Mouse (Mus musculus) heart, adult 2 months (tissue): ENCODE data around the gene Ppp2r2d. TPM values are rescaled to one million over a fixed set of nuclear protein-coding genes. Genes with fewer than 3 reads are reported as not detected.

Experiments used
- DNase-seq, 2 experiments: peaks; one replicate each; pipeline ENCODE4 v3.0.0; 2021
- H3K27ac ChIP-seq: fragments of 200-600 bp; 2 replicates; pipeline ENCODE4 v1.8.1; 2022
- H3K27me3 ChIP-seq: fragments of 200-500 bp; 2 replicates; pipeline ENCODE4 v1.6.1; 2012; ENCODE audit warnings: mild to moderate bottlenecking, low read length, inconsistent platforms, mixed read lengths; ENCODE audit not compliant: control insufficient read depth, insufficient read depth
- H3K36me3 ChIP-seq: fragments of 200-500 bp; 2 replicates; pipeline ENCODE4 v1.6.1; 2012; ENCODE audit warnings: low read length, inconsistent platforms; ENCODE audit not compliant: control insufficient read depth, insufficient read depth
- H3K4me1 ChIP-seq: fragments of 200-500 bp; 2 replicates; pipeline ENCODE4 v1.6.1; 2011; ENCODE audit warnings: low read length; ENCODE audit not compliant: control insufficient read depth, insufficient read depth
- H3K4me3 ChIP-seq: fragments of 200-600 bp; 2 replicates; pipeline ENCODE4 v1.8.1; 2022
- H3K79me2 ChIP-seq: fragments of 200-500 bp; replicated peaks from 2 replicates; pipeline ENCODE4 v1.6.1; 2012; ENCODE audit warnings: mild to moderate bottlenecking, inconsistent platforms, low read length, moderate library complexity, mixed read lengths; ENCODE audit not compliant: control insufficient read depth, insufficient read depth
- H3K9ac ChIP-seq: fragments of 200-500 bp; 2 replicates; pipeline ENCODE4 v1.6.1; 2012; ENCODE audit warnings: low read depth, mild to moderate bottlenecking, control low read depth, inconsistent platforms, low read length, mixed read lengths
- CTCF ChIP-seq: fragments of 200-600 bp; IDR thresholded peaks from 2 replicates; pipeline ENCODE4 v1.8.1; 2022; ENCODE audit warnings: antibody characterized with exemption, mild to moderate bottlenecking, moderate library complexity
- EP300 ChIP-seq: fragments of 200-500 bp; IDR thresholded peaks from 2 replicates; pipeline ENCODE4 v1.6.1; 2011; ENCODE audit warnings: low read depth, low read length, control low read depth; ENCODE audit not compliant: insufficient read depth
- POLR2A ChIP-seq: fragments of 200-500 bp; IDR thresholded peaks from 2 replicates; pipeline ENCODE4 v1.6.1; 2011; ENCODE audit warnings: mild to moderate bottlenecking, low read depth, low read length, control low read depth; ENCODE audit not compliant: insufficient read depth
- WGBS: fragments of 180-500 bp; shearing (Covaris S2); methylation state at CpG from one replicate; pipeline ENCODE4 v1.1.7; 2018; 5-methylcytosine and 5-hydroxymethylcytosine counted together
- intact Hi-C: fragments of 180-260 bp; cut with DNase I; formaldehyde crosslinking; loops from one replicate; pipeline ENCODE4 v1.15.1; 2025
- polyA plus RNA-seq: library from polyadenylated mRNA; depleted of rRNA; stranded (reverse); fragments of >200 nt; gene quantifications from 2 replicates; pipeline ENCODE4 v1.2.3, GENCODE M21; 2012
- total RNA-seq, 2 experiments: library from RNA; stranded (reverse); gene quantifications; 2 replicates each; pipeline ENCODE4 v1.2.3; 2021

The Ppp2r2d gene
- total and polyA plus RNA-seq, 3 experiments = 18.2 to 42.4 (median 37.7) TPM

GRCm38 (mm10) chr7:138850083-138850482, 4.2 kb downstream of the Ppp2r2d start:
- Histone ChIP-seq H3K36me3 (peaks cover 13% of the 10 kb centered on the region), H3K27ac (no peak overlapping the region), H3K27me3 (no peaks in the 10 kb centered on the region), H3K9ac (no peak overlapping the region), H3K79me2 (peaks cover 5% of the 10 kb centered on the region), H3K4me1 (peaks cover 5% of the 10 kb centered on the region), H3K4me3 (no peak overlapping the region)
- DNase-seq = no peak
- intact Hi-C loops = no loop called here
- TF ChIP-seq POLR2A = no peak
- TF ChIP-seq EP300 = no peak
- TF ChIP-seq CTCF = no peak

DNA sequence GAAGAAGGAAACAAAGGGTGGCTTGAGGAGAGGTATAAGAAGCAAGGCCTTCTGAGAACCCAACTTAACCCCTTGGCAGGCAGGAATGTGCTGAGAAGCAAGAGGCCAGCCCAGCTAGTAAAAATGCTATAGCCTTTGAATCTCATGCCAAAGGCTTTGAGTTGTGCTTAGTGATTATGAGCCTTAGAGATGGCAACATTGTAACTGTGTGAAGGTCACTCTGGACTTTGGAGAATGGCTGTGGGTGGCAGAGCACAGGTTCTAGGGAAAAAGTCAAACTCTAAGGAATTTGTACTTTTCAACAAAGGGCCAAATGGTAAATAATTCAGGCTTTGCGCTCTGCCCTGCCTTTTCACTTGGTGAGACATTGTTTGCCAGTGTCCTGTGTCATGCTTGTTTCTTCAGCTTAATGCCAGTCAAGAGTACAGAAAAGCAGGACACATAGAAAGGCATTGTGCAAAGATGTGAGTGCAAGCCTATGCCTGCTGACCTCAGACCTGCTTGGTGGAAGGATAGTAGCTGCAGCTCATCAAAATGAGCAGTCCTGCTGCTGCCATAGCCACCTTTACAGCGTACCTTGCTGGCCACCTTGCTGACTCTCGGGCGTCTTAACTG, 7.6 kb downstream of the Ppp2r2d start:
- Histone ChIP-seq H3K36me3 (peaks cover 12% of the 10 kb centered on the region), H3K27me3 (no peaks in the 10 kb centered on the region), H3K4me1 (peaks cover 13% of the 10 kb centered on the region), H3K27ac (no peak overlapping the region), H3K79me2 (peaks cover 2% of the 10 kb centered on the region), H3K4me3 (no peak overlapping the region), H3K9ac (no peak overlapping the region)
- no peak for DNase-seq
- 98% methylated on average over 4 of the region's 4 CpGs for WGBS
- intact Hi-C loops = no loop called here
- TF ChIP-seq CTCF = no peak
- no peak for TF ChIP-seq POLR2A
- no peak for TF ChIP-seq EP300

DNA sequence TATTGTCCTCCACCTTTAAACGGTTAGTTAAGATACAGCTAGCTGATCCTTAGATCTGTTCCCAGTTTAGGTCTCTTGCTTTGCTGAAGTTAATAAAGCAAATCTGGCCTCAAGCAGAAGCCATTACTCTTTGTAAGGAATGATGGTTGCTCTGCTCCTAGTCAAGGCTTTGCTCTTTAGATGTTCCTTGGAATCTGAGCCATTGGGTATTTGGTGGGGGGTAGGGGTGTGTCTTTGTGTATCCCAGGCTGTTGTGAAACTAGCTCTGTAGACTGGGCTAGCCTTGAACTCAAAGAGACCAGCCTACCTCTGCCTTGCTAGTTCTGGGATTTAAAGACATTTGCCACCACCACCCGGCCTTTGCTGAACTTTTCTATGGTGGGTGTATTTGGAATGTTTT, 8.3 kb downstream of the Ppp2r2d start:
- peaks cover 11% of the 10 kb centered on the region for H3K36me3 ChIP-seq
- WGBS = 87% methylated on average over 2 of the region's 2 CpGs

GRCm38 (mm10) chr7:138856670-138857069, 10.8 kb downstream of the Ppp2r2d start:
- TF ChIP-seq POLR2A = no peak
- no peak for TF ChIP-seq CTCF
- 61% methylated on average over 2 of the region's 2 CpGs for WGBS
- intact Hi-C loops = no loop called here

More for the DNA sequence above, 8.3 kb downstream of the Ppp2r2d start:
- no peak for TF ChIP-seq CTCF
- no peak for TF ChIP-seq POLR2A
- no peak for TF ChIP-seq EP300
- H3K27me3 ChIP-seq = no peaks in the 10 kb centered on the region
- no peak for DNase-seq
- H3K4me3 ChIP-seq = no peak overlapping the region
- intact Hi-C loops = no loop called here
- peaks cover 13% of the 10 kb centered on the region for H3K4me1 ChIP-seq
- H3K27ac ChIP-seq = no peak overlapping the region
- H3K9ac ChIP-seq = no peak overlapping the region
- peaks cover 6% of the 10 kb centered on the region for H3K79me2 ChIP-seq

DNA sequence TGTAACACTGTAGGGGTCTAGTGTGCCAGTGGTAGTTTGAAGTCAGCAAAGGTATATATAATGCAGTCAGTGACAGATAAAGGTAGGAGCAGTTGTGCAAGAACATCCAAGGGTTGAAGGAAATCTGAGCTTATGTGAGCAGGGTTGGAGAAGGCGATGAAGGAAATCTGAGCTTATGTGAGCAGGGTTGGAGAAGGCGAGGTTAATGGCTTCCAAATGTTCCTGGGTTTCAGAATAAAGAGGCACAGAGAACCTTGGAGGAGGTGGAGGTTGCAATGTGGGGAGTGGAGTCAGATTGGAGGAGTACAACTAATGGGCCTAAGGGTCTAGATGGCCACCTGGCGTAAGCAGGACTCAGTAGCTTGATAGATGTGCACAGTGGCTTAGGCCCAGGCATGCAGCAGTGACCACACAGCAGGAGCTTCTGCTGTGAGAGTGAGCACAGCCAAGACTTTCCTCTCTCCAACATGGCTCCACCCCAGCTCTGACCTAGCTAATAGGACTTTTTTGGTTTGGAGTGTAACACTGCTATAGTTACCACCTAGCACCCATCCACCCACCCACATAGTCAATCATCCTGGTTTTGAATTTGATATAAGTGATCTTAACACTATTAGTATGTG, 18.2 kb downstream of the Ppp2r2d start:
- DNase-seq = no peak
- Histone ChIP-seq H3K79me2 (peaks cover 1% of the 10 kb centered on the region; the same call in 1 of the 2 replicates), H3K27me3 (no peaks in the 10 kb centered on the region), H3K4me3 (no peak overlapping the region), H3K4me1 (peaks cover 1% of the 10 kb centered on the region; the same call in 1 of the 2 replicates), H3K9ac (no peak overlapping the region), H3K27ac (no peak overlapping the region), H3K36me3 (peaks cover 3% of the 10 kb centered on the region)
- WGBS = 90% methylated on average over 3 of the region's 3 CpGs
- intact Hi-C loops = loop anchor here (2.0 kb wide), 1 partner anchor 43 kb away; no protein-coding TSS in a partner anchor
- no peak for TF ChIP-seq CTCF
- TF ChIP-seq POLR2A = no peak
- no peak for TF ChIP-seq EP300

More at GRCm38 (mm10) chr7:138856670-138857069, 10.8 kb downstream of the Ppp2r2d start:
- Histone ChIP-seq H3K4me1 (peaks cover 13% of the 10 kb centered on the region), H3K79me2 (peaks cover 5% of the 10 kb centered on the region), H3K27ac (no peak overlapping the region), H3K4me3 (no peak overlapping the region), H3K36me3 (peaks cover 5% of the 10 kb centered on the region), H3K27me3 (no peaks in the 10 kb centered on the region), H3K9ac (no peak overlapping the region)
- DNase-seq = no peak

DNA sequence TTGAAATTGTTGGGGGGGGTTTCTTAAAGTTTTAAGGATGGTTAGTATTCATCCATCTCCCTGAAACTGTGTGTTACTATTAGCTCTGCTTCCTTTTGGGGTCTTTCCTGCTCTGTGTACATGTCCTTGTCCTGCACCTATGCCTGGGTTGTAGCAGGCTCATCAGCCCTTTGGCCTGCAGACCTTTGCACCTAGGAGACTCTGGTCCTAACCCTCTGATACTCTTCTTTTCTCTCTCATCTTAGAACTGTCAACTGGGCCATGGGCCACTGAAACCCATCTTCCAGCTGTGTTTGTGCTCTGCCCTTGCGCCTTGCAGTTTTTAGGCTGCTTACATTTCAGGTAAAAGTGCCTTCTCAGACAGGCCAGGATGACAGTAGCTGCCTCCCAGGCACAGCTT, 18.9 kb downstream of the Ppp2r2d start:
- Histone ChIP-seq H3K79me2 (peaks cover 1% of the 10 kb centered on the region; the same call in 1 of the 2 replicates), H3K27ac (no peak overlapping the region), H3K27me3 (no peaks in the 10 kb centered on the region), H3K4me3 (no peak overlapping the region), H3K9ac (no peak overlapping the region), H3K36me3 (peaks cover 3% of the 10 kb centered on the region), H3K4me1 (peaks cover 1% of the 10 kb centered on the region; the same call in 1 of the 2 replicates)
- no peak for TF ChIP-seq CTCF
- no peak for TF ChIP-seq POLR2A
- TF ChIP-seq EP300 = no peak
- intact Hi-C loops = loop anchor here (2.0 kb wide), 1 partner anchor 42 kb away; no protein-coding TSS in a partner anchor
- no peak for DNase-seq
- WGBS = 94% methylated on average over 1 of the region's 1 CpGs
